Mouse (Mus musculus): ENCODE measurements around the gene Wipf3. TPM values are rescaled to one million over a fixed set of nuclear protein-coding genes. Genes with fewer than 3 reads are reported as not detected.
A peak's percentile ranks its signal among the peaks of the same experiment; 100 is the strongest.

The Wipf3 gene
- 10 to 100 TPM; 29.9 to 42.3 TPM for total RNA-seq (2021)

DNA sequence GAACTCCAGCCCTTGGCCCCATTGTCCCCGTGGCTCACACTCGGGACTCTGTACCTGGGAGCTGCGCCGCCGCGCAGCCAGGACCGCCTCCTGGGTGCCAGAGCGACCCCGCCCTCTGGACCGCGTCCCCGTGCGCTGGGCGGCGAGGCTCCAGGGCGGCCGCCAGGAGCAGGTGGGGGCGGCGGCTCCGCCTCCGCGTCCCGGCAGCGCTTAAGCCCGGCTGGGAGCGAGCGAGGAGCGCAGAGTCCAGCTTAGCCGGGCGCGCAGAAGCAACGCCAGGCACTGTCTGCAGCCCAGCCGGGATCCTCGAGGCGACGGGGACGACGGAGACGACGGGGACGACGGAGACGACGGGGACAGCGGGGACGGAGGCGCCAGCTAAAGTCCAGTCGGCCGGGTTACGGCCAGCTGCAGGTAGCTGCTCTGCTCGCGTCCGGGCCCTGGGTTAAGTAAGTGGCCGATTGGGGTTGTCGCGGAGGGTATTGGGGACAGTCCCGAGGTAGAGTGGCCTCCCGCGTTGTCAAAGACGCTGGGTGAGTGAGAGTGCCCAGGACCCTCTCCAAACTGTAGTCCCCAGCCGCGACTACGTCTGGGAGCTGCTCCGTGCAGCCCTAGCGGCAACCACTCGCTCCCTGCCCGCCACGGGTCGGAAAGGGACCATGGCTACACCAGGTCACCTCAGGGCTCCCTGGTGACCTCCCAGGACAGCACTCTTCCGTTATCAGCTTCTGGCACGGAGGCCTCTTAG is at the start of gene Wipf3:
Gene Wipf3 (plus strand): TSS at position 157 of the 748 bp plus-strand sequence.
- intact Hi-C loops (cut with DNase I): loop anchor here (5.0 kb wide), 1 partner anchor 48 kb away; no protein-coding TSS in a partner anchor
- peak; percentile 51 for DNase-seq (ENCODE audit: low spot score)

DNA sequence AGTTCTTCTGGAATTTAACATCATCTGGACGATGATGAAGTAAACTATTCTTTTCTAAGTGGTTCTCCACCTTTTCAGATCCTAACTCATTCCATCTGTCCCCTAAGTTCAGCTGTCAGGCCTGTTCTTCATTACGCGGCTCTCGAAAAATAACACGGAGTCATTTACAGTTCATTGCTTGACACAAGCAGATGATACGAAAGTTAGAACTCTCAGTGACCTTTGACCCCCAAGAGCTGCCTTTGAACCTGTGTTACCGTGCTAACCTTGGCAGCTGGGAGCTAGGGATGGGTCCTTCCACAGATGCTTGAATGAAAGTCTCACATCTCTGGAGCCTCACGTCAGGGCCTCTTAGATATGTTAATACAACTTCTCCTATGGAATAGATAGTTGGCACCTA is 46.8 kb upstream of the Wipf3 start:
- no peak for DNase-seq (ENCODE audit: low spot score)
- intact Hi-C loops (cut with DNase I): no loop called here

DNA sequence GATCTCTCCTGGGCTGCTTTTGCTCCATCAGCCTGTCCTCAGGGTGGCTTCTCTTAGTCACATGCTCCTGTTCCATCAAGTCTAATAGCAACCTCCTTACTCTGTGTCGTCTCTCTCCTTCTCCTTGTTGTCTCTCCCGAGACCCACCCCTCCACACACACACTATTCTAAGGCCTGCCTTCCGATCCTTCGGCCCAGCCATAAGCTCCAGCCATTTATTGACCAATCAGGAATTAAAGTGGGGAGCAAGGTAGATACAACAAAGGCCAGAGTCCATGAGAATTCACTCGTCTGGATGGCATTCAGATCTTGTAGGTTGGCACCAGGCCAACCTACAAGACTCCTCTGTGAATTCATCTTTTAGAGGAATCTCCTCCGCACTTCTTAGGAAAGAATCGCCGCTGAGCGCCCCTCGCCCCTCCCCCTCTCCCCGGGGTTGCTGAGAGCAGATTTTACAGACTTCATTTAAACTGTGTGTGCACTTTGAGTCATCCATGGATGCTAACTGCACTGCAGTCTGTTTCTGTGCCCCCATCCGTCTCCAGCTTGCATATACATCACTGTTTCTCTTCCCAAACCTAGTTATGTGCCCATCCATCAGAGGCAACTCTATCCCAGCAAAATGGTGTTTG is 45.4 kb upstream of the Wipf3 start:
- intact Hi-C loops (cut with DNase I): no loop called here
- no peak for DNase-seq (ENCODE audit: low spot score)

DNA sequence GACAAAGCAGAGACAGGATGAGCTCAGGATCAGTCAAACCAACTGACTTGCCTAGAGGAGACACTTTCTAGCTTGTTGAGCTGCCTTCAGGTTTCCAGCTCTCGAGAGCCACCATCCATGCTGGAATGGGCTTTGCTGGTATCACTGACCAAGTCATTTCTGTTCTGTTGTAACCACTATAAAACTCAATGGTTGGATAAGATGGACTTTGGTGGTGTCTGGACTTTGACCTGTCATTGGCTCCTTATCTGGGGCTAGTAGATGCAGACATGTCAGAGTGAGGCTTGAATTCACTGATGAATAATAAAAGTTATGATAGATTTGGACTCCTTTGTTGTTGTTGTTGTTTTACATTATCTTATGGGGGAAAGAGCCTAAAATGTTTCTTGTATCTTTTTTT is 44.6 kb upstream of the Wipf3 start:
- intact Hi-C loops (cut with DNase I): no loop called here
- no peak for DNase-seq (ENCODE audit: low spot score)

DNA sequence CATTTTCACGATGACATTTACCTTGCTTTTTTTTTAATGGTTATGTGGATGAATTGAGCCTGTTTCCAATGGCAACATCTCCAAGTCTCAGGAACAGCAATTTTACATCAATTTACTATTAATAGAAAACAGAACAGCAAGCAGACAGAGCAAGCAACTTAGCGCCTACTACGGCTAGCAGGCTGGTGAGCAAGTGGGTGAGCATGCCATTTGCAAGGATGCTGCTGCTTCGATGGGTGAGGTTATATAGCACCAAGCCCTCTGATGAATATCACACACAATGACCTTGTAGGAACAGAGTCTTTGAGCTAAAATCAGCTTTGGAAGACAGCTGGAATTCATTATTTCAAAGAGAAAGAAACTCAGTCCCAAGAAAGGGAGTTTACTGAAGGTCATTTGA is 43.0 kb upstream of the Wipf3 start:
- intact Hi-C loops (cut with DNase I): no loop called here
- no peak for DNase-seq (ENCODE audit: low spot score)

DNA sequence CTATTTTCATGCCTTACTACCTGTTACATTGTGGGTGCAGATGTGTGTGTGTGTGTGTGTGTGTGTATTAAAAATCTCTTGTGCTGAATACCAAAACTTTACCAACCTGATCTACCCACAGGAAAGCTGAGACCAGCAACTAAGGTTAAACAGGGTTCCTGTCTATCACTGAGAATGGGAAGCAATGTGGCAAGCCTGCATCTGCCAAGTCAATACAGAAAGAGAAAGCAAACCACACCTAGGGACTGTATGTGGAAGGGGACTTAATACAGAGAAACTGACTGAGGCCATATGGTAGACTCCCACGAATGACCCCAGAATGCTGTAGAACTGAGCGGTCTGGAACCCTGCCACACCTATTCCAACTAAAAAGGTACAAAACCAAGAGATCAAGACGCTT is 42.4 kb upstream of the Wipf3 start:
- intact Hi-C loops (cut with DNase I): no loop called here
- DNase-seq (ENCODE audit: low spot score): no peak

DNA sequence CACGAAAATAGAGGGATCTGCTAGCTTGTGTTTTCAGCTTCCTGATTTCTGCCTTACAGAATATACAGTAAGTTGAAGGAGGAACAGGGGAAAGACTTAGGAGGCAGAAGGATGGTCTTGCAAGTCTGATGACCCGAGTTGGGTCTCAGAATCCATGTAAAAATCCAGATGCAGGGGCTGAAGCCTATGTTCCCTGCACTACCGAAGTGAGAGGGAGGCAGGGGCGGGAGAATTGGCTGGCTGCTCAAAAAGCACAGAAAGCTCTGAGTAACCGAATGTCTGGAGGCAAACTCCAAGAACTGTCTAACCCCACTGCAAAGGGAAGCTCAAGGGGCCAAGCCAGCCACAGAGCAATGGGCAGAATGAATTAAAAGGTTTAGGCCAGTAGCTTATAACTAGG is 41.7 kb upstream of the Wipf3 start:
- no peak for DNase-seq (ENCODE audit: low spot score)
- intact Hi-C loops (cut with DNase I): no loop called here

DNA sequence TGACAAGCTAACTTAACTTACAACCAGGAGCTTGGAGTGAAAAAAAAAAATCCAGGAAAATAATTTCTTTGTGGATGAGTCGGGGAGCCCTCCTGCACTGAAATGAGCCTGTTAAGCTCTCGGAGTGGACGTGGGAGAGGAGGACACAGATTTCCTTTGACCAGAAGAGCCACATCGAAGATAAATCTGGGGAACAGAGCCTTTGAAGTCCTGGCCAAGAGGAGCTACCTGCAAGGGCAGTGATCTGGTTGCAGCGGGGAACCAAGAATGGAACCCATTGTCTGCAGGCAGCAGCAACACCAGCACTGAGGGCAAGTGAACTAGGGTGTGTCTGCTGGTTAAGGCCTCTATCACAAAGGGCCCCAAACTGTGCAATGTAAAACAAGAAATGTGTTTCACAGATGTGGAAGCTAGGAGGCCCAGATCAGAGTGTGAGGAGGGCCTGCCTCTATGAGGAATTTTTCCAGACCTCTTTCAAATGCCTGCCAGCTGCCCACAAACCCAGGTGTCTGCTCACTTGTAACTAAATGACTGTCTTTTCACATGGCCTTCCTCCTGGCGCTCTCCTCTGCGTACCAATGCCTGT is 40.6 kb upstream of the Wipf3 start:
- DNase-seq (ENCODE audit: low spot score): no peak
- intact Hi-C loops (cut with DNase I): no loop called here

DNA sequence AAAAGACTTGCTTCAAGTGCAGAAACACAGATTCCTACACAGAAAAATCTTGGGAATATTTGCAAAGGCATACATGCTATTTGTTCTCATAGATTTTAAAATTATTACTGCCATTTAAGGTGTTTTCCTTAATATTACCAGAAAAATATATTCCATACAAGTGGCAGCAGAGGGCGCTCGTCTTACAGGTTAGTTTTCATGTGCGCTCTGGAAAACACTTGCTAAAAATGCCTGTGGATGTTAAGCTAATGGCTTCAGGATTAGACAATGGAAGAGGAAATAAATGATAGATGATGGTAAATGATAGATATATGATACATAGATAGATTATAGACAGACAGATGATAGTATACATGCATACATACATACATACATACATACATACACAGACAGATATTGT is 37.6 kb upstream of the Wipf3 start:
- intact Hi-C loops (cut with DNase I): loop anchor here (1.0 to 10.0 kb wide), 3 partner anchors 88 to 193 kb away; no protein-coding TSS in a partner anchor
- DNase-seq (ENCODE audit: low spot score): no peak

DNA sequence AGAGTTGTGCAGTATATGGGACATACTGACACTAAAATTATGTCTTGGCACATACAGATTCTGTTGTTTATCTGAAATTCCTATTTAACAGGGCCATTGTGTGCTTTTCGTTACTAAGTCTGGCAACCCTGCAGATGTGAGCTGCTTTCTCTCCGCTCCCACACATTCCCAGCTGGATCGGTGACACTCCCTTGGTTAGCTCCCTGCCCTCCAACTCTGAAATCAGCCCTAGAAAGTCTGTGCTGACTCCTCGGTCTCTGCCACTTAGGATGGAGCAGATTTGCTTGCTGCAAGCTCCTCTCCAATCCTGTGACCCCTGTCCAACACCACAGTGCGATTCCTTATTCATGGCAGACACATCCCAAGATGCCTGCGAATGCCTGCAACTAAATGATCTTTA is 35.5 kb upstream of the Wipf3 start:
- intact Hi-C loops (cut with DNase I): loop anchor here (10.0 kb wide), 1 partner anchor 191 kb away; no protein-coding TSS in a partner anchor
- DNase-seq (ENCODE audit: low spot score): no peak

DNA sequence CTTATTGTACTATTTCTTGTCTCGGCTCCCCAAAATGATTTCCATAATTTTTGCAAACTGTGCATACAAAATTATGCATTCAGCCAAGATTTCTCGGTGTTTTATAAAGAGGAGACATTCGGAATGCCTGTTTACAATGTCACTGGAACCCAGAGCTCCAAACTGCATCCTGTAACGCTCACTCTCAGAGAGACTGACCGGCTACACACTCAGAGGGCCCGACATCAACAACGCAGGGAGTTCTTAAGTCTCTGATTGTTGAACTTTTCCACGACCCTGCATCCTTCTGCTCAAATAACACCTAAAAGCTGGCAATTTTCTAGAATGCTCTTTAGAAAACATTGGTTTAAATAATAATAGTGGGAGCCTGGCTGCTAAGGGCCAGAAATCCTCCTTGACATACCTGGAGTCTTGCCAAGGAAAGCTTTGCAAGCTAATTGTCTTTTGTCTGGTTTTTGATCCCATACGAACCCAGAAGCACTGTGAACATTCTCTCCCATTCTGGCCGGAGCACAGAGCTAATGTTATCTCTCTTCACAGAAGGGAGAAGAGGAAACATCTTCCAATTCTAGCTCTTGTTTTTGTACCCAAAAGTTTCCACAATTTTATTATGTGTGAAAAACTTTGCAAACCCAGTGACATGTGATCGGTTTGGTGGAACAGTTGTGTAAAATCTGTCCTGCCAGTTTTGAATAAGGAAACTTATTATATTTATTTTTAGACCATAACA is 30.0 kb upstream of the Wipf3 start:
- DNase-seq (ENCODE audit: low spot score): no peak
- intact Hi-C loops (cut with DNase I): loop anchor here (10.0 kb wide), 1 partner anchor 185 kb away; no protein-coding TSS in a partner anchor

DNA sequence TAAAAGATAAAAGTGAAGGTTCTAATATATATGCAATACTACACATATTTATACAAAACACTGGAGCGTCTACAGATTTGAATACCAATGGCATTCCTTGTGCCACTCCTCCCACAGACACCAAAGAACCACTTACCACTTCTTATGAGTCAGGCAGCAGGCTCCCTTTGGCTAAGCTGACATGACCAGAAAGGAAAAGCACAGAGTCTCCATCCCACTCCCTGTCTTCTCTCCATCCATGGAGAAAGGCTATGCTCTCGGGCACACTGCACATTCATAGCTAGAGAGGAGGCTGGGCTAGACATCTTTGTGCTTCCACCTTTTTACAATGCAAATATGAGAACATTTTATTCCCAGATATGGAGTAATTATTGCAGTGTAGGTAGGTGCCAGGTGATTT is 27.9 kb upstream of the Wipf3 start:
- no peak for DNase-seq (ENCODE audit: low spot score)
- intact Hi-C loops (cut with DNase I): no loop called here

DNA sequence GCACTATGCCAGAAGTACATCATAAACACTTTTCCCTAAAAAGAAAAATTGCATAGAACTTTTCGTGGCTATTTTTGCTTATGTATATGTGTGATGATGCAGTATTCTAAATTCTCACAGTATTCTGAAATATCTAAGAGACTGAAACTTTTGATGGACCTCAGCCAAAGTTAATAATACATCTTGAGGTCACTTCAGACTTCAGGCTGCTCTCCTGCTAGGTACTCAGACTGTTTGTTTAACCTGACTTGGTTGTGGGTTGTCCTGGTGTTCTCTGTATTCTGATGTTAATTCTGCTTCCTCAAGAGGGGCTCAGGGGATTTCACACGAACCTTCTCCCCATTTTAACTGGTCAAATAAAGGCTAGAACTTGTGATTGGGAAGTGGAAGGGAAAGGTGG is 24.5 kb upstream of the Wipf3 start:
- intact Hi-C loops (cut with DNase I): loop anchor here (5.0 kb wide), 1 partner anchor 72 kb away; no protein-coding TSS in a partner anchor
- DNase-seq (ENCODE audit: low spot score): no peak

DNA sequence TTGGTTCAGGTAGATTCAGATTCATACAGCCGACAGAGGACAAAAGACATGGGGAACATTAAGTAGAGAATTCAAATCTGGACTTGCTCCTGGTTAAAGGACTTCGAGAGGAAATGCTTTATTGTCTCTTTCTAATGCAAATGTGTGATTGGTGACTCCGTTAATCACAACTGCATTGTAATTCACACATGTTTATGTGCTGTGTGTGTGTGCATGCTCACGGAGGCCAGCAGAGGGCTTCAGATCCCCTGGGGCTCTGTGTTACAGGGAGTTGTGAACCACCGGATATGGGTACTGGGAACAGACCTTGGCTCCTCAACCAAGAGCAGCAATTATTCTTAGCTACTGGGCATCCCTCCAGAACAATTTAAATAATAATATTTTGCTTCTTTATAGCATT is 23.3 kb upstream of the Wipf3 start:
- intact Hi-C loops (cut with DNase I): loop anchor here (5.0 kb wide), 1 partner anchor 71 kb away; no protein-coding TSS in a partner anchor
- DNase-seq (ENCODE audit: low spot score): no peak

DNA sequence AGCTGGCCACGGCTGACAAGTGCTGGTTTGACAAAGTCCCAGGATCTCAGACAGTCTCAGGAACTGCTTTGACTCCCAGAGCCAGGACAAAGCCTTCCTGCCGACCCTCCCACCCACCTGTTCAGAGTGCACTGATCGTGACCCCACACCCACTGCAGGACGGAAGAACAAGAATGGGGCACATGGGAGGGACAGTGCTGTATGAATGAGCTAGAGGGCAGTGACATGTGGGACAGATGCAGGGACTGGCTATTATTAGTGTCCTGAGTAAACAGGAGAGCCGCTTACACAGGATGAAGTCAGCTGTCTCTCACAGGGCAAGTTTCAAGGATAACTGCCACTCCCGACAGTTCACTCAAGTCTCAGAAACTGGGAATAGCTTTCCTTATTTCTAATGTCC is 20.1 kb upstream of the Wipf3 start:
- intact Hi-C loops (cut with DNase I): loop anchor here (5.0 kb wide), 1 partner anchor 68 kb away; no protein-coding TSS in a partner anchor

DNA sequence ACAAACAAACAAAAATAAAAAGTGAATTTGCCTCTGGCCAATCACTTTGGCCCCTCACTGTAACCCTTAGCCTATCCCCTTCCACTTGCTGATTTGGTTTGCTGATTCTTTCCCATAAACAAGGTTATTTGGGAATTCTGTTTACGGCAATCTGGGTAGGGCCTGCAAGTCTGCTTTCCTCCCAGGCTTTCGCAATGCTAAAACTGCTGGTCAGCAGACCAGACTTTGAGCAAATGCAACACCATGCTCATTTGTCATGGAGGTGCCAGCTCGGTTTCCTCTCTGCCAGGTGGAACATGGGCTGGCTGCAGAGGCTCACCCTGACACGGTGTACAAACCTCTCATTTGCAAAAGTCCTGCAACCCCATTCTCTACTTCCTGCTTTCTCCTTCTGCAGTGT is 19.0 kb upstream of the Wipf3 start:
- DNase-seq (ENCODE audit: low spot score): no peak
- intact Hi-C loops (cut with DNase I): no loop called here

More for the DNA sequence above, 20.1 kb upstream of the Wipf3 start:
- no peak for DNase-seq (ENCODE audit: low spot score)

DNA sequence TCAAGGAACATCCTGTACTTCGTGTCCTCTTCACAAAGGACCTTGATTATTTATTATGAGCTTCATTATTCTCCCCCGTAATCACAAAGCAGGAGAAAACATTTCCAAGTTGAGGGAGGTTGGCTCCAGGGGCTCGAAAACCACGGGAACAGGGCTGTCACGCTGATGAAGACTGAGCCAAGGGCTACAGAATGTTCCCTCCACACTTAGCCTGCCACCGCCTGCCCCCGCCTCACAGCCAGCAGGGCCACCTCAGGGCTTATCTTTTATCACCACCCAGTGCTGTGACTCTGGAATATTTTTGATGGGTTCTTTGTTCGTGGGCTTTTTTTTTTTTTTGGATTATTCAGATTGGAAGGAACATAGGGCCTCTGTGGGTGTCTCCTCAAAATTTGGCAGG is 17.8 kb upstream of the Wipf3 start:
- no peak for DNase-seq (ENCODE audit: low spot score)

DNA sequence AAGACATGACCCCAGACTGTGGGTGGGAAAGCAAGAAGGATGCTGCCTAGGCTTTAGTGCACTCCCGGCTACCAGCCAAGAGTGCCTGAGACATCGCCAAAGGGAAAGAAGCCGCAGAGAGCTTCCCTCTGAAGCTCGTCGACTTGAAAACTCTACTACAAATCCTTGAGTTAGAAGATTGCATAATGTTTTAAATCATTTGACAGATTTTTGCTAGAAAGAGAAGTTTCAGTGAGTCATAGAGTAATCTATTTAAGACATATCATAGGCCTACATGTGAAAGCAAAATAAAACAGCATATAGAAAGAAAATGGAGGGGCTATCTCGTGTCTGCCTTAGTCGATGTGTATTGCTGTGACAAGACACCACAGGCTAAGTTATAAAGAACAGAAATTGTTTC is 16.5 kb upstream of the Wipf3 start:
- intact Hi-C loops (cut with DNase I): no loop called here
- DNase-seq (ENCODE audit: low spot score): no peak

More for the DNA sequence above, 17.8 kb upstream of the Wipf3 start:
- intact Hi-C loops (cut with DNase I): no loop called here

DNA sequence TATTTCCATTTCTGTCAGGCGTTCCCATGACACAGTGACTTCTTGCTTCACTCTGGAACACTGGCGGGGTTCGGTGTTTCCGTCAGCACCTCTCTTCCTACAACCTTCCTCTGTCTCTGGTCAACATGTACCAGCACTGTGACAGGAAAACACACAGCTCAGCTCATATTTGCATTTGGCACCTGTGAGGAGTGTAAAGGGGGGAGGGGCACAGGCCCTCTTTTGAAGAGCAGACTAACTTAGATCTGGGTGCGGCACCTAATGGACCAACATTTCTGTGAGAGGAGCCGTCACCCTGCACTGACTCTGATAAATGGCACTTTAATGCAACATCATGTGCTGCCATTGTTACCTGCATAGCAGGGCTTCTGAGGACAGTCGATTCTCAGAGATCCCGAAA is 4.2 kb upstream of the Wipf3 start:
- intact Hi-C loops (cut with DNase I): loop anchor here (5.0 kb wide), 1 partner anchor 52 kb away; no protein-coding TSS in a partner anchor
- DNase-seq (ENCODE audit: low spot score): no peak

DNA sequence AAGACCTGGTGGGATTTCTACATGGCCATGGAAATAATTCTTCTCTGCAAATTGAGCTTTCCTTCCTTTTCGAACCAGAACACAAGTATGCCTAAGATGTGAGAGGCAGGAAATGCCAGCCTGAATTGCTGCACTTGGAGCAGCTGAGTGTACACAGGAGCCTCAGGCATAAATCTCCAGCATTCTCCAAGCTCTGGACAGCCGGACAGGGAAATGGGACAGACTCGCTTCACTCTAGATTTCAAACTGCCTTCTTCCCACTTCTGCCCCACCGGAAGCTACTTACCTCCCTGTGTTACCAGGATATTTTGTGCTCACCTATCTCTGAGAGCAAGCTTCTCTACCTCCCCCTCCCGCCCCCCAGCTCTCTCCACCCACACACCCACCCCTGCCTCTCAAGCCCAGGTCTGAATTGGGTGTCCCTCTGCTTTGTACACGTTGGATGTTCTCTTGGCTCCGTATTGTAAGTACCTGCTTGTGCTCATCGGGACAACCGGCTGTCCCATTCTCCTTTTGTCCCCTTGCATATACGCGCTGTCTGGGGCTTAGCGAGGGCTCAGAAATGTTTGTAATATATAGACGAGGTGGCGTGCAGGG is 455 bp upstream of the Wipf3 start:
- intact Hi-C loops (cut with DNase I): loop anchor here (5.0 kb wide), 1 partner anchor 48 kb away; no protein-coding TSS in a partner anchor
- no peak for DNase-seq (ENCODE audit: low spot score)

Data from heart, postnatal 25 days (tissue).